ENCODE assay signal across 8 mouse cellular contexts in genomic region chr2:155018762-155019641, GRCm38 (mm10). TPM values are rescaled to one million over a fixed set of nuclear protein-coding genes. Genes with fewer than 3 reads are reported as not detected.
A peak's percentile ranks its signal among the peaks of the same experiment; 100 is the strongest.
DNase-seq lines count a peak whose midpoint lies in the region; ATAC-seq and TF ChIP-seq lines count a peak whose summit lies in the region.

No protein-coding gene starts in this region.

- intact Hi-C loops in gastrocnemius, adult 2 months (cut with DNase I): no loop called here
- intact Hi-C loops in left cerebral cortex, postnatal 10 days (cut with DNase I): no loop called here

- no peaks in the 10 kb centered on the region for H3K4me1 ChIP-seq in hindbrain, embryonic 16.5 days (ENCODE audit: control insufficient read depth, insufficient read depth, low read depth, low read length)
- H3K4me1 ChIP-seq in megakaryocyte, embryonic 14.5 days: peaks cover 4% of the 10 kb centered on the region; the same call in 1 of the 2 replicates

- peak overlapping the region; percentile 78 for H3K27ac ChIP-seq in gastrocnemius, adult 2 months
- H3K27ac ChIP-seq in hindbrain, embryonic 16.5 days (ENCODE audit: low read depth, low read length): peak overlapping the region; percentile 59

- peak overlapping the region; percentile 42 for H3K9ac ChIP-seq in hindbrain, embryonic 16.5 days (ENCODE audit: low read depth, low read length)

- no peak for TF ChIP-seq CTCF in gastrocnemius, adult 2 months (IDR thresholded peaks at IDR 0.05)

- peak overlapping the region; percentile 78 for H3K4me3 ChIP-seq in gastrocnemius, adult 2 months
- peak overlapping the region; percentile 50 for H3K4me3 ChIP-seq in hindbrain, embryonic 16.5 days (ENCODE audit: low read length)
- H3K4me3 ChIP-seq in megakaryocyte, embryonic 14.5 days (replicated peaks): peak overlapping the region; percentile 89

- peak; percentile 68 to 69 for DNase-seq in adrenal gland, adult 18-20 months (ENCODE audit: low spot score in 2 of 2)
- DNase-seq in gastrocnemius, adult 2 months: peak; percentile 68
- DNase-seq in left cerebral cortex, postnatal 10 days (ENCODE audit: extremely low spot score in 1 of 2, low spot score in 2 of 2): peak; percentile 54 to 83
- DNase-seq in right cerebral cortex, adult 18-20 months: peak; percentile 40
- DNase-seq in urinary bladder, postnatal 25 days (ENCODE audit: low spot score): peak; percentile 45

- peak overlapping the region; percentile 58 for H3K4me2 ChIP-seq in hindbrain, embryonic 16.5 days (ENCODE audit: low read length)

- 0% methylated on average over 38 of the region's 38 CpGs for WGBS in hindbrain, embryonic 16.5 days

- H3K27me3 ChIP-seq in hindbrain, embryonic 16.5 days (replicated peaks; ENCODE audit: control insufficient read depth, insufficient read depth, low read length): no peaks in the 10 kb centered on the region
- peaks cover 15% of the 10 kb centered on the region for H3K27me3 ChIP-seq in megakaryocyte, embryonic 14.5 days (replicated peaks)

- ATAC-seq in common myeloid progenitor, adult 5-6 weeks (replicated peaks; ENCODE audit: low read depth, poor library complexity, severe bottlenecking): peak; percentile 95
- peak; percentile 96 for ATAC-seq in hindbrain, embryonic 16.5 days

- no peaks in the 10 kb centered on the region for H3K36me3 ChIP-seq in hindbrain, embryonic 16.5 days (ENCODE audit: control insufficient read depth, insufficient read depth, low read length)
- no peaks in the 10 kb centered on the region for H3K36me3 ChIP-seq in megakaryocyte, embryonic 14.5 days (replicated peaks; ENCODE audit: low read length)

- H3K9me3 ChIP-seq in hindbrain, embryonic 16.5 days (ENCODE audit: control insufficient read depth, low read length): no peaks in the 10 kb centered on the region
- H3K9me3 ChIP-seq in megakaryocyte, embryonic 14.5 days: peaks cover 26% of the 10 kb centered on the region

RNA-seq across cellular contexts. Expression of gene Gm14226, which starts 0.9 kb away (rescaled TPM):
- 1 to 10 TPM; 2.1 to 6.0 TPM for total RNA-seq in adrenal gland, adult 18-20 months (2021)
- total RNA-seq in common myeloid progenitor, adult 5-6 weeks (2017): not detected in 2 replicates
- total RNA-seq in gastrocnemius, adult 2 months (2021): not detected
- polyA plus RNA-seq in hindbrain, embryonic 16.5 days (2015; fragmentation: Nextera tagmentation; extraction: Ambion mirVana): 0.19 and 0.21 TPM in 2 replicates
- under 1 TPM; 0.11 to 0.16 TPM for total RNA-seq in left cerebral cortex, postnatal 10 days (2021)
- not detected in 2 replicates for polyA plus RNA-seq in megakaryocyte, embryonic 14.5 days (2012; ENCODE audit: insufficient read depth, low replicate concordance)

RNA-seq across cellular contexts. Expression of gene Ahcy, which starts 55.3 kb away (rescaled TPM):
- 10 to 100 TPM; 30.9 to 36.0 TPM for total RNA-seq in adrenal gland, adult 18-20 months (2021)
- total RNA-seq in common myeloid progenitor, adult 5-6 weeks (2017): 96.7 and 107 TPM in 2 replicates
- 10 to 100 TPM; 13.9 to 19.0 TPM for total RNA-seq in gastrocnemius, adult 2 months (2021)
- 33.3 and 36.6 TPM in 2 replicates for polyA plus RNA-seq in hindbrain, embryonic 16.5 days (2015; fragmentation: Nextera tagmentation; extraction: Ambion mirVana)
- total RNA-seq in left cerebral cortex, postnatal 10 days (2021): 10 to 100 TPM; 14.0 to 14.8 TPM
- polyA plus RNA-seq in megakaryocyte, embryonic 14.5 days (2012; ENCODE audit: insufficient read depth, low replicate concordance): 2.7 and 9.5 TPM in 2 replicates

Comparison
In these comparisons a context has a peak if more than half of its experiments do, and no peak if none do; other contexts are left out.
1. Peak in every context shown above with its lines: DNase-seq, ATAC-seq, H3K4me3 ChIP-seq and H3K27ac ChIP-seq.